11 mouse cellular contexts compared by ENCODE assay signal in genomic region chr2:48441991-48442544, GRCm38 (mm10).
DNase-seq lines count a peak whose midpoint lies in the region; ATAC-seq lines count a peak whose summit lies in the region.
"Had no signal": no experiment of that assay in that cellular context is flagged by ENCODE, and none has a peak within 500 bp of the region (broad histone marks: within the 10 kb centered on the region; RNA-seq: fewer than 3 reads in every experiment).

No protein-coding gene starts in this region.

- H3K9me3 ChIP-seq in heart, embryonic 13.5 days = no peaks in the 10 kb centered on the region
- no peaks in the 10 kb centered on the region for H3K9me3 ChIP-seq in heart, embryonic 12.5 days (replicated peaks)
- H3K9me3 ChIP-seq in kidney, embryonic 16.5 days (ENCODE audit: low read length) = no peaks in the 10 kb centered on the region
- H3K9me3 ChIP-seq: hindbrain, embryonic 10.5 days had no signal

- H3K4me2 ChIP-seq in heart, embryonic 13.5 days = no peak overlapping the region
- no peak overlapping the region for H3K4me2 ChIP-seq in heart, embryonic 12.5 days
- peak overlapping the region; percentile 40 for H3K4me2 ChIP-seq in kidney, embryonic 16.5 days (replicated peaks; ENCODE audit: low read depth, low read length)

- peaks cover 19% of the 10 kb centered on the region for H3K4me1 ChIP-seq in heart, embryonic 13.5 days
- H3K4me1 ChIP-seq in heart, embryonic 12.5 days (replicated peaks) = peaks cover 12% of the 10 kb centered on the region
- H3K4me1 ChIP-seq in kidney, embryonic 16.5 days (ENCODE audit: insufficient read depth, low read length) = peaks cover 14% of the 10 kb centered on the region

- no peak for ATAC-seq in heart, embryonic 13.5 days (ENCODE audit: extremely low read depth, insufficient number of reproducible peaks, low FRiP score, low TSS enrichment)
- ATAC-seq in heart, embryonic 12.5 days (ENCODE audit: insufficient number of reproducible peaks, low FRiP score) = no peak
- peak; percentile 24 for ATAC-seq in kidney, embryonic 16.5 days (ENCODE audit: low FRiP score, low TSS enrichment)

- H3K27me3 ChIP-seq in heart, embryonic 13.5 days (replicated peaks) = no peaks in the 10 kb centered on the region
- no peaks in the 10 kb centered on the region for H3K27me3 ChIP-seq in heart, embryonic 12.5 days (replicated peaks)
- H3K27me3 ChIP-seq in kidney, embryonic 16.5 days (ENCODE audit: insufficient read depth, low read length) = no peaks in the 10 kb centered on the region

- peak overlapping the region; percentile 68 for H3K27ac ChIP-seq in heart, embryonic 13.5 days (replicated peaks)
- no peak overlapping the region for H3K27ac ChIP-seq in heart, embryonic 12.5 days (ENCODE audit: poor library complexity, severe bottlenecking)
- H3K27ac ChIP-seq in kidney, embryonic 16.5 days (ENCODE audit: low read length) = peak overlapping the region; percentile 76

- DNase-seq in urinary bladder, adult 18-20 months (ENCODE audit: low spot score in 2 of 2) = peak; percentile 32 to 54
- DNase-seq in urinary bladder, postnatal 4 days (ENCODE audit: low spot score in 2 of 2) = no peak
- peak; percentile 37 to 51 for DNase-seq in urinary bladder, postnatal 36 days (ENCODE audit: low spot score in 2 of 2)
- no peak for DNase-seq in cerebellum, postnatal 25 days
- DNase-seq in thymus, postnatal 4 days = no peak
- DNase-seq: cerebellum, adult 11-12 months; gastrocnemius, postnatal 25 days had no signal

- no peak overlapping the region for H3K9ac ChIP-seq in heart, embryonic 13.5 days
- H3K9ac ChIP-seq in heart, embryonic 12.5 days = no peak overlapping the region
- no peak overlapping the region for H3K9ac ChIP-seq in kidney, embryonic 16.5 days (replicated peaks; ENCODE audit: low read length)

- H3K4me3 ChIP-seq in heart, embryonic 13.5 days = no peak overlapping the region
- H3K4me3 ChIP-seq in heart, embryonic 12.5 days = no peak overlapping the region
- no peak overlapping the region for H3K4me3 ChIP-seq in kidney, embryonic 16.5 days (ENCODE audit: low read length)
- H3K4me3 ChIP-seq: hindbrain, embryonic 10.5 days had no signal

- 80% methylated on average over 10 of the region's 10 CpGs for WGBS in heart, embryonic 13.5 days
- WGBS in heart, embryonic 12.5 days = 85% methylated on average over 10 of the region's 10 CpGs
- WGBS in kidney, embryonic 16.5 days = 34% methylated on average over 10 of the region's 10 CpGs

- H3K36me3 ChIP-seq in heart, embryonic 13.5 days = no peaks in the 10 kb centered on the region
- no peaks in the 10 kb centered on the region for H3K36me3 ChIP-seq in heart, embryonic 12.5 days
- no peaks in the 10 kb centered on the region for H3K36me3 ChIP-seq in kidney, embryonic 16.5 days (ENCODE audit: insufficient read depth, low read length)
- H3K36me3 ChIP-seq: hindbrain, embryonic 10.5 days had no signal

Comparison
In these comparisons a context has a peak if more than half of its experiments do, and no peak if none do; other contexts are left out.
1. DNase-seq: peak in urinary bladder, adult 18-20 months (2 of 2) and urinary bladder, postnatal 36 days (2 of 2); none in urinary bladder, postnatal 4 days (0 of 2), cerebellum, postnatal 25 days (0 of 2) and thymus, postnatal 4 days (single experiment).